Mouse (Mus musculus) thymus, adult 2 months (tissue): Measurements from ENCODE around the gene Pigz. TPM values are rescaled to one million over a fixed set of nuclear protein-coding genes. Genes with fewer than 3 reads are reported as not detected.

ENCODE experiments used
- DNase-seq: peaks from one replicate; pipeline ENCODE4 v3.0.0; 2021
- H3K27ac ChIP-seq: fragments of 200-500 bp; 2 replicates; pipeline ENCODE4 v1.5.1; 2012; ENCODE audit warnings: low read length, control low read depth; ENCODE audit not compliant: control insufficient read depth, insufficient read depth
- H3K27me3 ChIP-seq: fragments of 200-500 bp; 2 replicates; pipeline ENCODE4 v1.6.1; 2012; ENCODE audit warnings: mild to moderate bottlenecking, low read length, moderate library complexity, mixed read lengths; ENCODE audit not compliant: control insufficient read depth, insufficient read depth
- H3K36me3 ChIP-seq: fragments of 200-500 bp; 2 replicates; pipeline ENCODE4 v1.6.1; 2012; ENCODE audit warnings: mild to moderate bottlenecking, low read length, moderate library complexity; ENCODE audit not compliant: control insufficient read depth, insufficient read depth
- H3K4me1 ChIP-seq: fragments of 200-500 bp; replicated peaks from 2 replicates; pipeline ENCODE4 v1.6.1; 2012; ENCODE audit warnings: low read length; ENCODE audit not compliant: control insufficient read depth, insufficient read depth
- H3K4me3 ChIP-seq: fragments of 200-500 bp; 2 replicates; pipeline ENCODE4 v1.5.1; 2012; ENCODE audit warnings: mild to moderate bottlenecking, low read length, control low read depth, moderate library complexity; ENCODE audit not compliant: control insufficient read depth, insufficient read depth
- CTCF ChIP-seq: fragments of 200-500 bp; IDR thresholded peaks from 2 replicates; pipeline ENCODE4 v1.5.1; 2012; ENCODE audit warnings: mild to moderate bottlenecking, control low read depth, low read length, moderate library complexity, borderline replicate concordance; ENCODE audit not compliant: control insufficient read depth, poor library complexity, insufficient read depth; ENCODE audit errors: extremely low read depth
- POLR2A ChIP-seq: fragments of 200-500 bp; IDR thresholded peaks from 2 replicates; pipeline ENCODE4 v1.6.1; 2012; ENCODE audit warnings: mild to moderate bottlenecking, low read length, control low read depth, moderate library complexity; ENCODE audit not compliant: control insufficient read depth, poor library complexity, insufficient read depth; ENCODE audit errors: extremely low read depth
- WGBS: fragments of 180-500 bp; shearing (Covaris S2); methylation state at CpG from one replicate; pipeline ENCODE4 v1.1.7; 2018; 5-methylcytosine and 5-hydroxymethylcytosine counted together
- polyA plus RNA-seq: library from polyadenylated mRNA; depleted of rRNA; stranded (reverse); fragments of >200 nt; gene quantifications from 2 replicates; pipeline ENCODE4 v1.2.3, GENCODE M21; 2012

The Pigz gene
- polyA plus RNA-seq, 1 experiment, result 8.2 TPM

GRCm38 (mm10) chr16:31901886-31902285 lies 31.8 kb upstream of the Pigz start:
- Histone ChIP-seq H3K27me3 (no peaks in the 10 kb centered on the region), H3K4me3 (no peak overlapping the region), H3K27ac (no peak overlapping the region), H3K36me3 (no peaks in the 10 kb centered on the region), H3K4me1 (no peaks in the 10 kb centered on the region)
- DNase-seq, result no peak
- TF ChIP-seq CTCF, result no peak
- TF ChIP-seq POLR2A, result no peak
- WGBS, result 90% methylated on average over 1 of the region's 1 CpGs

- Histone ChIP-seq H3K36me3 (no peaks in the 10 kb centered on the region), H3K27ac (no peak overlapping the region), H3K27me3 (no peaks in the 10 kb centered on the region), H3K4me1 (no peaks in the 10 kb centered on the region), H3K4me3 (no peak overlapping the region)
- WGBS, result 92% methylated on average over 8 of the region's 8 CpGs
- TF ChIP-seq POLR2A (no peak), CTCF (no peak)
- no peak for DNase-seq
Measured at GRCm38 (mm10) chr16:31903239-31903638, 30.4 kb upstream of the Pigz start.

- peak; percentile 4 for DNase-seq
- 82% methylated on average over 4 of the region's 4 CpGs for WGBS
- TF ChIP-seq POLR2A, result no peak
- TF ChIP-seq CTCF, result no peak; the same call in 1 of the 2 replicates
Measured at GRCm38 (mm10) chr16:31905331-31905730, 28.3 kb upstream of the Pigz start.

DNA sequence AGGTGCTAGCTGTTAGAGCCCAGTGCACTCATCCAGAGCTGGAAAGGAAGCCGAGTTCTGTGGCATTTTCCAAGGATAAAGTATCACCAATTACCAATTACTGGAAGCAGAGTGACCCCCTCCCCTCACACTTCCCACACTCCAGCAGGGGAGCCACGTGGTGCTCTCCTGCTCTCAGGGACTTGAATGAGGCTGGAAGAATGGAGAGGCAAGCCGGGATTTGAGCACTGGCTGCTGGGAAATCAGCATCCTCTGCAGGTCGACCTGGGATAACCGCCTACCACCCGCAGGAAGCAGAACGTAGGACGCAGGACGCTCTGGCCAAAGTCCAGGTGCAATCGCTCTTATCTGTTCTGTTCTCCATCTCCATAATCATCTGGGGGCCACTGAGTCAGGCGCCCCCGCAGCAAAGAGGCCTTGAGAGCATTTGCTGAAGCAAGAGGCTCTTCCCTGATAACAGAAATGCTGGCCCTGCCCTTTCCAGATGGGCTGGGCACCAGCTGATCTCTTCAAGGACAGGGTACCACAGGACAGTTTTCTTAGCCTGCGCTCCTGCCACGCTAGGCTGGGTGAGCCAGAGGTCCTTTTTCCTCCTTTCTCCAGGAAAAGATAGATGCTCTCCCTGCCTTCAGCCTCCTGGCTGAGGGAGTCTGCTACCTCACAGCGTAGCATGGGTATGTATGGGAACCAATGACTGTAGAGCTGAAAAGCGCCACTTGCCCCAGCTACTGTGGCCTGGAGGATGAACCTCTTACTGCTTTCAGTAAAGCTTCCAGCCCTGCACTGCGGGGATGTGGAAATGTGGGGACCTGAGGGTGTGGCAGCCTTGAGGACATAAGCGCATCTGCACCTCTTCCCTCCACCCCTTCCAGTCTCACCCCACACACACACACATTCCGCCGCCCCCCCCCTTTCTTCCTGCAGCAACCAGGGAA lies 27.5 kb upstream of the Pigz start:
- WGBS, result 71% methylated on average over 20 of the region's 20 CpGs
- H3K4me1 ChIP-seq, result no peaks in the 10 kb centered on the region
- no peak overlapping the region for H3K27ac ChIP-seq
- H3K4me3 ChIP-seq, result no peak overlapping the region
- no peak for DNase-seq
- no peak for TF ChIP-seq CTCF
- TF ChIP-seq POLR2A, result no peak
- no peaks in the 10 kb centered on the region for H3K36me3 ChIP-seq
- peaks cover 5% of the 10 kb centered on the region; the same call in 1 of the 2 replicates for H3K27me3 ChIP-seq

More at GRCm38 (mm10) chr16:31905331-31905730, 28.3 kb upstream of the Pigz start:
- H3K27me3 ChIP-seq, result peaks cover 5% of the 10 kb centered on the region; the same call in 1 of the 2 replicates
- no peak overlapping the region for H3K27ac ChIP-seq
- no peaks in the 10 kb centered on the region for H3K4me1 ChIP-seq
- no peaks in the 10 kb centered on the region for H3K36me3 ChIP-seq
- no peak overlapping the region for H3K4me3 ChIP-seq

GRCm38 (mm10) chr16:31906896-31907295 lies 26.8 kb upstream of the Pigz start:
- no peak overlapping the region for H3K27ac ChIP-seq
- no peak for DNase-seq

DNA sequence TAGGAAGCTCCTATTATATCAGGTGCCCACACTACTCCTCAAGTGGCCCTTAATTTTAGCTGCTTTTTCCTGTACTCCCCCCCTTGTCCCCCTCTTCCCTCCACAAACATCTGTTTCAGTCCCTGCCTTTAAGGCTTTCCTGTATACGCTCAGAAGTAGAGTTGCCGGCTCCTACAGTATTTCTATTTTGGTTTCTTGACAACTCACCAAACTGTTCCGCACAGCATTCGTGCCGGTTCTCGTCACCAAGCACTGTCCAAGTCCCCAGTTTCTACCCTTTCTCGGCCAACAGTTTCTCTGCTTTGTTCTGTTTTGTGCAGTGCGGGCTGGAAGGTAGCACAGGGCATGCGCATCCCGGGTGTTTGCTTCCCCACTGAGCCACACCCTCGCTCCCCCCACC lies 24.7 kb upstream of the Pigz start:
- Histone ChIP-seq H3K4me1 (no peaks in the 10 kb centered on the region), H3K27ac (no peak overlapping the region), H3K36me3 (no peaks in the 10 kb centered on the region), H3K4me3 (no peak overlapping the region), H3K27me3 (peaks cover 5% of the 10 kb centered on the region; the same call in 1 of the 2 replicates)
- DNase-seq, result no peak
- 23% methylated on average over 11 of the region's 11 CpGs for whole genome bisulfite sequencing
- TF ChIP-seq POLR2A, result no peak
- TF ChIP-seq CTCF, result no peak

More at GRCm38 (mm10) chr16:31906896-31907295, 26.8 kb upstream of the Pigz start:
- H3K4me3 ChIP-seq, result no peak overlapping the region
- H3K4me1 ChIP-seq, result no peaks in the 10 kb centered on the region
- H3K36me3 ChIP-seq, result no peaks in the 10 kb centered on the region
- 20% methylated on average over 9 of the region's 9 CpGs for WGBS
- TF ChIP-seq POLR2A, result no peak
- TF ChIP-seq CTCF, result no peak
- H3K27me3 ChIP-seq, result peaks cover 5% of the 10 kb centered on the region; the same call in 1 of the 2 replicates
